Mouse (Mus musculus) cortical plate, adult 2 months (tissue): ENCODE results near the gene Pnkd. TPM values are rescaled to one million over a fixed set of nuclear protein-coding genes. Genes with fewer than 3 reads are reported as not detected.
A peak's percentile ranks its signal among the peaks of the same experiment; 100 is the strongest.

Experiments used
- H3K27ac ChIP-seq: fragments of 200-500 bp; 2 replicates; pipeline ENCODE4 v1.5.1; 2012; ENCODE audit warnings: low read length, control low read depth, inconsistent platforms; ENCODE audit not compliant: insufficient read depth
- H3K4me1 ChIP-seq: fragments of 200-500 bp; 2 replicates; pipeline ENCODE4 v1.6.1; 2011; ENCODE audit warnings: low read length; ENCODE audit not compliant: control insufficient read depth, insufficient read depth
- H3K4me3 ChIP-seq: fragments of 200-500 bp; 2 replicates; pipeline ENCODE4 v1.5.1; 2011; ENCODE audit warnings: mild to moderate bottlenecking, low read length, control low read depth; ENCODE audit not compliant: insufficient read depth
- CTCF ChIP-seq: fragments of 200-500 bp; IDR thresholded peaks from 2 replicates; pipeline ENCODE4 v1.5.1; 2011; ENCODE audit warnings: mild to moderate bottlenecking, control low read depth, low read length; ENCODE audit not compliant: insufficient read depth; ENCODE audit errors: extremely low read depth
- POLR2A ChIP-seq: fragments of 200-500 bp; IDR thresholded peaks from 2 replicates; pipeline ENCODE4 v1.6.1; 2011; ENCODE audit warnings: mild to moderate bottlenecking, low read length, control low read depth; ENCODE audit not compliant: insufficient read depth; ENCODE audit errors: extremely low read depth
- polyA plus RNA-seq: library from polyadenylated mRNA; depleted of rRNA; stranded (reverse); fragments of >200 nt; gene quantifications from 2 replicates; pipeline ENCODE4 v1.2.3, GENCODE M21; 2012

Pnkd gene
- polyA plus RNA-seq, 1 experiment, result 138 TPM

- Histone ChIP-seq H3K4me1 (peaks cover 8% of the 10 kb centered on the region), H3K27ac (no peak overlapping the region), H3K4me3 (no peak overlapping the region)
- TF ChIP-seq POLR2A (no peak), CTCF (no peak)
Measured at GRCm38 (mm10) chr1:74343161-74343560, 58.4 kb downstream of the Pnkd start.

- Histone ChIP-seq H3K4me1 (peaks cover 8% of the 10 kb centered on the region), H3K27ac (no peak overlapping the region), H3K4me3 (no peak overlapping the region)
- TF ChIP-seq POLR2A (no peak), CTCF (no peak)
Measured at GRCm38 (mm10) chr1:74344163-74344916, 59.6 kb downstream of the Pnkd start.

- Histone ChIP-seq H3K4me3 (no peak overlapping the region), H3K27ac (no peak overlapping the region), H3K4me1 (no peaks in the 10 kb centered on the region)
- no peak for TF ChIP-seq POLR2A
- no peak for TF ChIP-seq CTCF
Measured at GRCm38 (mm10) chr1:74351185-74351769, 66.5 kb downstream of the Pnkd start.

GRCm38 (mm10) chr1:74352532-74353096 lies 67.9 kb downstream of the Pnkd start:
- H3K4me1 ChIP-seq, result no peaks in the 10 kb centered on the region
- H3K4me3 ChIP-seq, result no peak overlapping the region
- H3K27ac ChIP-seq, result no peak overlapping the region
- TF ChIP-seq POLR2A, result no peak

GRCm38 (mm10) chr1:74353453-74354229 lies 68.9 kb downstream of the Pnkd start:
- no peak for TF ChIP-seq CTCF
- TF ChIP-seq POLR2A, result no peak
- Histone ChIP-seq H3K4me1 (no peaks in the 10 kb centered on the region), H3K27ac (no peak overlapping the region), H3K4me3 (no peak overlapping the region)

- Histone ChIP-seq H3K4me1 (no peaks in the 10 kb centered on the region), H3K27ac (no peak overlapping the region), H3K4me3 (no peak overlapping the region)
- TF ChIP-seq CTCF (no peak), POLR2A (no peak)
Measured at GRCm38 (mm10) chr1:74357531-74357930, 72.8 kb downstream of the Pnkd start.

- TF ChIP-seq CTCF, result no peak
- no peak for TF ChIP-seq POLR2A
- Histone ChIP-seq H3K27ac (no peak overlapping the region), H3K4me3 (no peak overlapping the region), H3K4me1 (no peaks in the 10 kb centered on the region; the same call in 1 of the 2 replicates)
Measured at GRCm38 (mm10) chr1:74359952-74360517, 75.3 kb downstream of the Pnkd start.

GRCm38 (mm10) chr1:74361812-74362211 lies 77.1 kb downstream of the Pnkd start, which contains the start of gene Catip:
TSS of gene Catip (plus strand) at chr1:74362108.
- Histone ChIP-seq H3K4me3 (no peak within 1 kb of the TSS), H3K4me1 (no peaks in the 10 kb centered on the region; the same call in 1 of the 2 replicates), H3K27ac (no peak within 1 kb of the TSS)
- no peak for TF ChIP-seq POLR2A
- TF ChIP-seq CTCF, result peak; percentile 82

GRCm38 (mm10) chr1:74362325-74363229 lies 77.8 kb downstream of the Pnkd start:
- no peak overlapping the region for H3K27ac ChIP-seq
- no peak for TF ChIP-seq POLR2A
- TF ChIP-seq CTCF, result no peak
- no peak overlapping the region for H3K4me3 ChIP-seq
- H3K4me1 ChIP-seq, result no peaks in the 10 kb centered on the region; the same call in 1 of the 2 replicates
